Comparison of ENCODE assay signal across 13 mouse cellular contexts in genomic region chr6:146845961-146846750, GRCm38 (mm10). TPM values are rescaled to one million over a fixed set of nuclear protein-coding genes. Genes with fewer than 3 reads are reported as not detected.
DNase-seq lines count a peak whose midpoint lies in the region; ATAC-seq and TF ChIP-seq lines count a peak whose summit lies in the region.
"Had no signal": no experiment of that assay in that cellular context is flagged by ENCODE, and none has a peak within 500 bp of the region (broad histone marks: within the 10 kb centered on the region; RNA-seq: fewer than 3 reads in every experiment).

No protein-coding gene starts in this region.

- H3K4me2 ChIP-seq in midbrain, postnatal 0 days (ENCODE audit: low read depth, low read length, poor library complexity, severe bottlenecking) = no peak overlapping the region
- no peak overlapping the region for H3K4me2 ChIP-seq in midbrain, embryonic 11.5 days
- H3K4me2 ChIP-seq in kidney, embryonic 15.5 days = no peak overlapping the region
- H3K4me2 ChIP-seq: midbrain, embryonic 12.5 days had no signal

- no peaks in the 10 kb centered on the region for H3K9me3 ChIP-seq in midbrain, postnatal 0 days (ENCODE audit: low read length)
- no peaks in the 10 kb centered on the region for H3K9me3 ChIP-seq in midbrain, embryonic 11.5 days (ENCODE audit: control insufficient read depth, low read length)
- H3K9me3 ChIP-seq in kidney, embryonic 15.5 days (replicated peaks) = no peaks in the 10 kb centered on the region
- H3K9me3 ChIP-seq: midbrain, embryonic 12.5 days had no signal

- TF ChIP-seq CTCF in midbrain, postnatal 0 days (IDR thresholded peaks at IDR 0.05) = no peak

- intact Hi-C loops in gastrocnemius, postnatal 14 days (cut with DNase I; ENCODE audit: low total_unique reads) = no loop called here

- 74% methylated on average over 15 of the region's 15 CpGs for WGBS in midbrain, postnatal 0 days
- WGBS in midbrain, embryonic 11.5 days = 84% methylated on average over 15 of the region's 15 CpGs
- 74% methylated on average over 15 of the region's 15 CpGs for WGBS in kidney, embryonic 15.5 days

- H3K4me3 ChIP-seq in midbrain, postnatal 0 days (ENCODE audit: low read depth, low read length) = no peak overlapping the region
- no peak overlapping the region for H3K4me3 ChIP-seq in midbrain, embryonic 11.5 days (ENCODE audit: low read depth, low read length)
- H3K4me3 ChIP-seq in kidney, embryonic 15.5 days (replicated peaks) = no peak overlapping the region
- H3K4me3 ChIP-seq: midbrain, embryonic 12.5 days had no signal

- no peaks in the 10 kb centered on the region for H3K27me3 ChIP-seq in midbrain, postnatal 0 days (ENCODE audit: insufficient read depth, low read length)
- no peaks in the 10 kb centered on the region for H3K27me3 ChIP-seq in midbrain, embryonic 11.5 days (ENCODE audit: control insufficient read depth, insufficient read depth, low read length)
- H3K27me3 ChIP-seq in kidney, embryonic 15.5 days = no peaks in the 10 kb centered on the region
- H3K27me3 ChIP-seq: midbrain, embryonic 12.5 days had no signal

- no peak overlapping the region for H3K27ac ChIP-seq in midbrain, postnatal 0 days (ENCODE audit: low read depth, low read length)
- H3K27ac ChIP-seq in midbrain, embryonic 11.5 days (ENCODE audit: low read depth, low read length) = no peak overlapping the region
- no peak overlapping the region for H3K27ac ChIP-seq in kidney, embryonic 15.5 days
- H3K27ac ChIP-seq: midbrain, embryonic 12.5 days had no signal

- no peaks in the 10 kb centered on the region for H3K36me3 ChIP-seq in midbrain, postnatal 0 days (ENCODE audit: insufficient read depth, low read length)
- H3K36me3 ChIP-seq in midbrain, embryonic 11.5 days (ENCODE audit: control insufficient read depth, insufficient read depth, low read length) = no peaks in the 10 kb centered on the region
- no peaks in the 10 kb centered on the region for H3K36me3 ChIP-seq in kidney, embryonic 15.5 days
- H3K36me3 ChIP-seq: midbrain, embryonic 12.5 days had no signal

- no peaks in the 10 kb centered on the region for H3K4me1 ChIP-seq in midbrain, postnatal 0 days (ENCODE audit: insufficient read depth, low read length)
- H3K4me1 ChIP-seq in midbrain, embryonic 11.5 days (ENCODE audit: control insufficient read depth, insufficient read depth, low read length) = no peaks in the 10 kb centered on the region
- H3K4me1 ChIP-seq in kidney, embryonic 15.5 days = 0 out of 2 replicates have a peak, but pooled peaks cover 3% of the 10 kb centered on the region
- H3K4me1 ChIP-seq: midbrain, embryonic 12.5 days had no signal

- ATAC-seq in midbrain, postnatal 0 days (ENCODE audit: low FRiP score) = no peak
- no peak for ATAC-seq in midbrain, embryonic 11.5 days (ENCODE audit: low FRiP score)
- no peak for ATAC-seq in kidney, embryonic 15.5 days (replicated peaks; ENCODE audit: low FRiP score)

- peak; percentile 36 for DNase-seq in midbrain, postnatal 0 days (ENCODE audit: low spot score)
- no peak for DNase-seq in midbrain, embryonic 11.5 days (ENCODE audit: low spot score, missing footprints)
- peak; percentile 40 for DNase-seq in gastrocnemius, postnatal 14 days
- peak; percentile 25 for DNase-seq in liver
- peak; percentile 27 for DNase-seq in skeletal muscle tissue, adult 2 months (ENCODE audit: low read depth, low spot score)
- no peak for DNase-seq in left cerebral cortex, adult 8-10 months (ENCODE audit: low spot score in 2 of 2)
- DNase-seq in T-cell, adult 2 months (ENCODE audit: low spot score) = no peak
- DNase-seq: cerebellum, adult 9-11 months had no signal

- no peak overlapping the region for H3K9ac ChIP-seq in midbrain, postnatal 0 days (replicated peaks; ENCODE audit: low read length, poor library complexity, severe bottlenecking)
- H3K9ac ChIP-seq in midbrain, embryonic 11.5 days (ENCODE audit: low read length) = no peak overlapping the region
- H3K9ac ChIP-seq in kidney, embryonic 15.5 days = no peak overlapping the region
- H3K9ac ChIP-seq: midbrain, embryonic 12.5 days had no signal

RNA-seq across cellular contexts. Expression of gene Smco2, which starts 3.7 kb away (rescaled TPM):
- total RNA-seq in midbrain, postnatal 0 days (2014; rRNA removed) = not detected in 2 replicates
- not detected in 2 replicates for polyA plus RNA-seq in midbrain, postnatal 0 days (2015; fragmentation: Nextera tagmentation; extraction: Ambion mirVana)
- polyA plus RNA-seq in midbrain, embryonic 11.5 days (2014; fragmentation: Nextera tagmentation; extraction: Ambion mirVana) = not detected in 2 replicates
- total RNA-seq in gastrocnemius, postnatal 14 days (2021) = not detected
- under 1 TPM in 1 of 4 experiments, not detected in 3; 0.73 TPM for total RNA-seq in left cerebral cortex, adult 8-10 months (2022)
- polyA plus RNA-seq in kidney, embryonic 15.5 days (2015; fragmentation: Nextera tagmentation; extraction: Ambion mirVana) = not detected in 2 replicates
- total RNA-seq: ES-E14 had no signal
- polyA plus RNA-seq: intestine, embryonic 14.5 days; midbrain, embryonic 12.5 days; spleen, adult 2 months had no signal

RNA-seq across cellular contexts. Expression of gene Ppfibp1, which starts 42.1 kb away (rescaled TPM):
- 23.7 and 25.0 TPM in 2 replicates for total RNA-seq in midbrain, postnatal 0 days (2014; rRNA removed)
- polyA plus RNA-seq in midbrain, postnatal 0 days (2015; fragmentation: Nextera tagmentation; extraction: Ambion mirVana) = 21.6 and 25.4 TPM in 2 replicates
- polyA plus RNA-seq in midbrain, embryonic 11.5 days (2014; fragmentation: Nextera tagmentation; extraction: Ambion mirVana) = 30.2 and 30.7 TPM in 2 replicates
- total RNA-seq in gastrocnemius, postnatal 14 days (2021) = 10 to 100 TPM; 43.5 to 49.8 TPM
- 10 to 100 TPM; 48.2 to 53.8 (median 52.5) TPM for total RNA-seq in left cerebral cortex, adult 8-10 months (2022)
- polyA plus RNA-seq in kidney, embryonic 15.5 days (2015; fragmentation: Nextera tagmentation; extraction: Ambion mirVana) = 68.3 and 73.6 TPM in 2 replicates

RNA-seq across cellular contexts. Expression of gene Arntl2, which starts 50.3 kb away (rescaled TPM):
- total RNA-seq in midbrain, postnatal 0 days (2014; rRNA removed) = 2.5 and 6.4 TPM in 2 replicates
- 4.5 and 6.4 TPM in 2 replicates for polyA plus RNA-seq in midbrain, postnatal 0 days (2015; fragmentation: Nextera tagmentation; extraction: Ambion mirVana)
- 1.4 and 1.5 TPM in 2 replicates for polyA plus RNA-seq in midbrain, embryonic 11.5 days (2014; fragmentation: Nextera tagmentation; extraction: Ambion mirVana)
- 1 to 10 TPM in 1 of 2 experiments, under 1 TPM in 1; 0.64 to 1.5 TPM for total RNA-seq in gastrocnemius, postnatal 14 days (2021)
- 1 to 10 TPM; 4.8 to 8.5 (median 5.6) TPM for total RNA-seq in left cerebral cortex, adult 8-10 months (2022)
- 2.3 and 4.2 TPM in 2 replicates for polyA plus RNA-seq in kidney, embryonic 15.5 days (2015; fragmentation: Nextera tagmentation; extraction: Ambion mirVana)

Comparison
In these comparisons a context has a peak if more than half of its experiments do, and no peak if none do; other contexts are left out.
1. DNase-seq: peak in midbrain, postnatal 0 days (single experiment), gastrocnemius, postnatal 14 days (single experiment), liver (single experiment) and skeletal muscle tissue, adult 2 months (single experiment); none in midbrain, embryonic 11.5 days (single experiment), left cerebral cortex, adult 8-10 months (0 of 2) and T-cell, adult 2 months (single experiment).